Mouse (Mus musculus) embryonic facial prominence, embryonic 12.5 days (tissue): ENCODE data around the gene Palm2. TPM values are rescaled to one million over a fixed set of nuclear protein-coding genes. Genes with fewer than 3 reads are reported as not detected.

Experiments used
- ATAC-seq: fragments of 200-750 bp; cut with Nextera tagmentation; 2 replicates; pipeline ENCODE4 v1.8.0; 2017; ENCODE audit not compliant: insufficient number of reproducible peaks, insufficient read depth, low FRiP score, low TSS enrichment
- H3K27ac ChIP-seq: fragments of 300-500 bp; sonication (generic); 2 replicates; pipeline ENCODE4 v1.5.1; 2016; ENCODE audit warnings: mild to moderate bottlenecking
- H3K27me3 ChIP-seq: fragments of 300-500 bp; sonication (generic); 2 replicates; pipeline ENCODE4 v1.6.1; 2016; ENCODE audit warnings: mild to moderate bottlenecking, moderate library complexity
- H3K36me3 ChIP-seq: fragments of 300-500 bp; sonication (generic); 2 replicates; pipeline ENCODE4 v1.6.1; 2016; ENCODE audit warnings: mild to moderate bottlenecking
- H3K4me1 ChIP-seq: fragments of 300-500 bp; sonication (generic); 2 replicates; pipeline ENCODE4 v1.6.1; 2016
- H3K4me2 ChIP-seq: fragments of 300-500 bp; sonication (generic); replicated peaks from 2 replicates; pipeline ENCODE4 v1.6.1; 2016; ENCODE audit warnings: mild to moderate bottlenecking, moderate library complexity
- H3K4me3 ChIP-seq: fragments of 300-500 bp; sonication (generic); 2 replicates; pipeline ENCODE4 v1.5.1; 2016; ENCODE audit warnings: mild to moderate bottlenecking
- H3K9ac ChIP-seq: fragments of 300-500 bp; sonication (generic); 2 replicates; pipeline ENCODE4 v1.6.1; 2016; ENCODE audit warnings: mild to moderate bottlenecking, moderate library complexity
- H3K9me3 ChIP-seq: fragments of 300-500 bp; sonication (generic); 2 replicates; pipeline ENCODE4 v1.6.1; 2016; ENCODE audit warnings: mild to moderate bottlenecking, moderate library complexity
- WGBS: fragments of 180-500 bp; shearing (Covaris S2); methylation state at CpG from one replicate; pipeline ENCODE4 v1.1.7; 2016; 5-methylcytosine and 5-hydroxymethylcytosine counted together
- polyA plus RNA-seq: library from polyadenylated mRNA; unstranded; fragments of >200 nt; fragmentation: Nextera tagmentation; extraction: Ambion mirVana; gene quantifications from 2 replicates; pipeline ENCODE4 v1.2.1, GENCODE M21; 2016

Palm2 gene
- polyA plus RNA-seq, 1 experiment from 2014 or later = 11.5 TPM

GRCm38 (mm10) chr4:57722296-57722695, 288.2 kb downstream of the Palm2 start:
- no peak overlapping the region for H3K27ac ChIP-seq
- 78% methylated on average over 4 of the region's 4 CpGs for WGBS
- H3K9ac ChIP-seq = no peak overlapping the region
- peaks cover 3% of the 10 kb centered on the region; the same call in 1 of the 2 replicates for H3K4me1 ChIP-seq
- H3K27me3 ChIP-seq = no peaks in the 10 kb centered on the region
- H3K4me2 ChIP-seq = no peak overlapping the region
- ATAC-seq = no peak
- no peak overlapping the region for H3K4me3 ChIP-seq
- H3K36me3 ChIP-seq = no peaks in the 10 kb centered on the region
- H3K9me3 ChIP-seq = no peaks in the 10 kb centered on the region

DNA sequence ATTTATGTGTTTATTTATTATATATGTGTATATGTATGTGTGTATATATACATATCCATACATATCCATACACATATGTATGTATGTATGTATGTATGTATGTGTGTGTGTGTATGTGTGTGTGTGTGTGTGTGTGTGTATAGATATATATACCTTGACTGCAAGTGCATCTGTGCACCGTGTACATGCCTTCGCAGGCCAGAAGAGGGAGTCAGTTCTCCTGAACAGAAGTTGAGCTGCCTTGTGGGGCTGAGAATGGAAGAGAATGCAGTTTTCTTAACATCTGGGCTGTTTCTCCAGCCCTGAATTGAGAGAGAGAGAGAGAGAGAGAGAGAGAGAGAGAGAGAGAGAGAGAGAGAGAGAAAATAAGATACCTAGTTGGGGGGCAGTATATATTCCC, 289.6 kb downstream of the Palm2 start:
- H3K27ac ChIP-seq = no peak overlapping the region
- H3K27me3 ChIP-seq = no peaks in the 10 kb centered on the region
- H3K9me3 ChIP-seq = no peaks in the 10 kb centered on the region
- H3K9ac ChIP-seq = no peak overlapping the region
- ATAC-seq = no peak
- peaks cover 3% of the 10 kb centered on the region; the same call in 1 of the 2 replicates for H3K4me1 ChIP-seq
- 50% methylated on average over 2 of the region's 2 CpGs for WGBS
- H3K36me3 ChIP-seq = no peaks in the 10 kb centered on the region
- no peak overlapping the region for H3K4me2 ChIP-seq
- H3K4me3 ChIP-seq = no peak overlapping the region

DNA sequence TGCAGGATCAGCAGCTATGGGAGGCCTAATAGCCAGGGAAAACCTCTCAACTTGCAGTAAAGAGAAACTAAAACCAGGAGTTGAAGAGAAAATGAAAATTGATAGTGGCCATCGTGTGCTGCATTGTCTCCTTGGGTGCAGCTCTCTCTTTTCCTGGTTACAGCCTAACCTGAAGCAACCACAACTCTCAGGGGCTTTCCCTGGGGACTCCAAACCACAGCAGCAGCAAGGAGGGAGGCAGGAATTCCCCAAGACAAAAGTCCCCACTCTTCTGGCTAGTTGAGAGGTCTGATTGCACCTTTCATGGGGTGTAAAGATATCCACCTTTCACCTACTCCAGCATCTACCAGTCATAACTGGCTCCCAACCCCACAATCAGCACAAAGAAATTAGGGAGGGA, 291.5 kb downstream of the Palm2 start:
- Histone ChIP-seq H3K4me1 (peaks cover 3% of the 10 kb centered on the region; the same call in 1 of the 2 replicates), H3K27me3 (no peaks in the 10 kb centered on the region), H3K36me3 (no peaks in the 10 kb centered on the region), H3K9ac (no peak overlapping the region), H3K4me2 (no peak overlapping the region), H3K9me3 (no peaks in the 10 kb centered on the region), H3K27ac (no peak overlapping the region), H3K4me3 (no peak overlapping the region)
- ATAC-seq = no peak
- WGBS = 69% methylated on average over 1 of the region's 1 CpGs

DNA sequence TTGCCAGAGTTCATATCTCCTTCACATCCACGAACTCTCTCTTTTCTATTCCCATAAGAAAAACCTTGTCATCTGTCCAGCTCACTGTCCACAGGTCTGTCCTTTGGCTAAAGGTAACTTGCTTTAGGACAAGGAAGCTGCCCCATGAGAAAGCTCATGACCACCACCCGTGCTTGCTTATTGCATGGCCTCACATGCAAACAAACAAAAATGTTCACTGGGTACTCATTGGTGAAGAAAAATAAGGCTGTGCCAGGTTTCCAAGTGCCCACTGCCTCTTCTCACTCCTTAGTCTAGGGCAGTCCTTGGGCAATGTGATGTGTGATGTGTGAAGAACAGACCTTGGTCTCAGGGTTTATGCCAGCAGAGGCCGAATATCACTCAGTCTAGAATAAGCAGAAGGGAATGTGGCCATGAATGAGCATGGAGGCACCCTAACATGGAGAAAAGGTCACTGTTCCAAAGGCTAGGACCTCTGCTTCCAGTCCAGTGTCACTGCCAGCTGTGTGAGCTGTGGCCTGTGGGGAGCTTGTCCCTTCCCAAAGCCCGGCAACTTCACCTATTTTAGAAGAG, 294.6 kb downstream of the Palm2 start:
- no peak overlapping the region for H3K27ac ChIP-seq
- 93% methylated on average over 4 of the region's 4 CpGs for WGBS
- no peaks in the 10 kb centered on the region for H3K9me3 ChIP-seq
- no peak overlapping the region for H3K4me3 ChIP-seq
- H3K36me3 ChIP-seq = no peaks in the 10 kb centered on the region
- no peak overlapping the region for H3K9ac ChIP-seq
- H3K27me3 ChIP-seq = no peaks in the 10 kb centered on the region
- ATAC-seq = no peak
- H3K4me2 ChIP-seq = no peak overlapping the region
- no peaks in the 10 kb centered on the region for H3K4me1 ChIP-seq

- no peaks in the 10 kb centered on the region for H3K36me3 ChIP-seq
- H3K9me3 ChIP-seq = no peaks in the 10 kb centered on the region
- no peak overlapping the region for H3K9ac ChIP-seq
- H3K4me2 ChIP-seq = no peak overlapping the region
- no peak for ATAC-seq
- no peaks in the 10 kb centered on the region for H3K27me3 ChIP-seq
- WGBS = 92% methylated on average over 6 of the region's 6 CpGs
- no peaks in the 10 kb centered on the region for H3K4me1 ChIP-seq
- no peak overlapping the region for H3K27ac ChIP-seq
- H3K4me3 ChIP-seq = no peak overlapping the region
These were observed 296.0 kb downstream of the Palm2 start for GRCm38 (mm10) chr4:57730047-57730446.

- ATAC-seq = no peak
- Histone ChIP-seq H3K4me3 (no peak overlapping the region), H3K9me3 (no peaks in the 10 kb centered on the region), H3K27me3 (no peaks in the 10 kb centered on the region), H3K27ac (no peak overlapping the region), H3K36me3 (no peaks in the 10 kb centered on the region), H3K9ac (no peak overlapping the region), H3K4me2 (no peak overlapping the region), H3K4me1 (no peaks in the 10 kb centered on the region)
- WGBS = 86% methylated on average over 11 of the region's 11 CpGs
These were observed 297.0 kb downstream of the Palm2 start for GRCm38 (mm10) chr4:57730801-57731598.

DNA sequence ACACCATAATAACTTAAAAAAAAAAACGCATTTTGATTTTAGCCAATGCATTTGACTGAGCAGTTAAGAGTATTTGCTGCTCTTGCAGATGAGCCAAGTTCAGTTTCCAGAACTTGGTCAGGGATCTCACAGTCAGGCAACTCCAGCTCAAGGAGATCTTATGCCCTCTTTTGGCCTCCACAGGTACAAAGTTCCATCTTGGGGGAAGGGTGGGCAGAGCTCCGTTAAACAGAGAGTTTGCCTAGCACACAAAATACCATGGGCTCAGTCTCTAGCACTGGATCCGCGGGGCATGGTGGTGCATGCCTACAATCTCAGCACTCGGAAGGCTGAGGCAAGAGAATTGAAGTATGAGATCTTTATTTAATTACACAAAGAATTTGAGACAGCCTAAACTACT, 298.3 kb downstream of the Palm2 start:
- no peaks in the 10 kb centered on the region for H3K36me3 ChIP-seq
- 81% methylated on average over 5 of the region's 5 CpGs for WGBS
- no peak overlapping the region for H3K4me2 ChIP-seq

DNA sequence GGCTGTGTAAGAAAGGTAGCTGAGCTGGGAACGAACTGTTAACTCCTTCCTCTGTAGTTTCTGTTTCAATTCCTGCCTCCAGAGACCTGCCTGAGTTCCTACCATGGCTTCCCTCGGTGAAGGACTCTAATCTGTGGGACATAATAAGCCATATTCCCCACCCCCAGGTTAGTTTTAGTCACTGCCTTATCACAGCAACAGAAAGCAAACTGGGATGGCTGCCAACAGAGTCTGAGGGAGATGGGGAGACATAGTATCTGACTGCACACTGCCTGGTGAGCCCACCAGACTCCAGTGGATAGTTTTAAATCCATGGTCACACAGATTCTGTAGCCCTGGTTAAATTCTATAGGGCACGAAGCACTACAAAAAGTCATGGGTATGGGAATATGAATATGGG, 299.4 kb downstream of the Palm2 start:
- H3K4me2 ChIP-seq = no peak overlapping the region
- H3K27me3 ChIP-seq = no peaks in the 10 kb centered on the region
- no peaks in the 10 kb centered on the region for H3K36me3 ChIP-seq
- WGBS = 66% methylated on average over 3 of the region's 3 CpGs
- no peak overlapping the region for H3K27ac ChIP-seq
- ATAC-seq = no peak
- no peaks in the 10 kb centered on the region for H3K9me3 ChIP-seq
- H3K4me3 ChIP-seq = no peak overlapping the region
- no peak overlapping the region for H3K9ac ChIP-seq
- H3K4me1 ChIP-seq = no peaks in the 10 kb centered on the region

More for the DNA sequence above, 298.3 kb downstream of the Palm2 start:
- H3K9me3 ChIP-seq = no peaks in the 10 kb centered on the region
- no peak overlapping the region for H3K4me3 ChIP-seq
- no peak overlapping the region for H3K9ac ChIP-seq
- no peaks in the 10 kb centered on the region for H3K27me3 ChIP-seq
- no peak overlapping the region for H3K27ac ChIP-seq
- H3K4me1 ChIP-seq = no peaks in the 10 kb centered on the region
- no peak for ATAC-seq

DNA sequence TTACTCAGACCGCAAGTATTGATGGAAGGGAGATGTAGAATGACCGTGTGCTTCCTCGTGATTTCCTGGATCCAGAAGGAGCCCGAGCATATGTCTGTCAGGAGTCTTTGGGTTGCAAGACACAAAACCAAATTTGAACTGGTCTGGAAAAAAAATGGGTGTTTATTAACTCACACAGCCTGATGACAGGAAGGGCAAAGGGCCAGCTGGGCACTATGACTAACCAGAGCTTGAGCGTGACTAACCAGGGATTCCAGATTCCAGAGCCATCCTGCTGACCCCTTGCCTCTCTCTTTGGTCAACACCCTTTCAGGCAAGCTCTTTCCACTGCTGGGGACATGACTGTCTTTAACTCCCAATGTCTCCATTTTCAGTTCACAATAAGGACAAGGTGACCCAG, 301.4 kb downstream of the Palm2 start:
- H3K27ac ChIP-seq = no peak overlapping the region
- H3K9ac ChIP-seq = no peak overlapping the region
- H3K27me3 ChIP-seq = no peaks in the 10 kb centered on the region
- no peaks in the 10 kb centered on the region for H3K9me3 ChIP-seq
- H3K4me2 ChIP-seq = no peak overlapping the region
- ATAC-seq = no peak
- 0 out of 2 replicates have a peak, but pooled peaks cover 5% of the 10 kb centered on the region for H3K4me1 ChIP-seq
- WGBS = 81% methylated on average over 5 of the region's 5 CpGs
- no peak overlapping the region for H3K4me3 ChIP-seq
- no peaks in the 10 kb centered on the region for H3K36me3 ChIP-seq

GRCm38 (mm10) chr4:57738856-57739552, 305.0 kb downstream of the Palm2 start:
- Histone ChIP-seq H3K9ac (no peak overlapping the region), H3K36me3 (no peaks in the 10 kb centered on the region), H3K27me3 (no peaks in the 10 kb centered on the region), H3K4me3 (no peak overlapping the region), H3K9me3 (no peaks in the 10 kb centered on the region), H3K4me1 (0 out of 2 replicates have a peak, but pooled peaks cover 10% of the 10 kb centered on the region), H3K4me2 (no peak overlapping the region), H3K27ac (peak overlapping the region; percentile 9)
- 17% methylated on average over 8 of the region's 8 CpGs for WGBS
- 0 out of 2 replicates have a peak, but pooled peaks have one; percentile 10 for ATAC-seq

DNA sequence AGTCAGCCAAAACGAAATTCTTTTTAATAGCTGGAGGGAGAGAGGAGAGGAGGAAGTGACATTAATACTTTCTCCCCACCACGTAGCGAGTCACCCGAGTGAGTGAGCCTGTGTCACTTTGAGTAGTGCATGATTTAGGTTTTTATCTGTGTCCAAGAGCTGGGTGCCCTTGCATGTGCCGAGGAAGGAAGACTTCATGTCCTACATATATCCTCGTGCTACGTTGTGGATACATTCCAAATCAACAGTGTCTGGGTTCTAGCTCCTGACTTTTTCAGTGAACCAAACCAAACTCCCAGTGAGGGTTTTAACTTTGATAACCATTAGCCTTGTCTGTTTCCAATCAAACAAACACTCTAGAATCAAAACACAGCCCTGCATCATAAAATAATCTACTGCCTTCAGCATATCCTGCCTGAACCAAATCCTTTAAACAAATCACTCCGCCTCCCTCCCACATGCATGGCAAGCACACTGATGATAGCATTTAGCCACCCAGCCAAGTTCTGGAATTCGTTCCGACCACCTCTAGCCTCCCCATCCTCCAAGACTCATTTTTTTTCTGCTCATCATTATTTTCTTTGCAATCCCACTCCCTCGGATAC, 309.4 kb downstream of the Palm2 start:
- H3K9ac ChIP-seq = no peak overlapping the region
- no peak overlapping the region for H3K27ac ChIP-seq
- H3K36me3 ChIP-seq = peaks cover 4% of the 10 kb centered on the region; the same call in 1 of the 2 replicates
- no peak for ATAC-seq
- WGBS = 64% methylated on average over 11 of the region's 11 CpGs
- no peak overlapping the region for H3K4me2 ChIP-seq
- no peak overlapping the region for H3K4me3 ChIP-seq
- peaks cover 14% of the 10 kb centered on the region; the same call in 1 of the 2 replicates for H3K4me1 ChIP-seq
- no peaks in the 10 kb centered on the region for H3K27me3 ChIP-seq
- H3K9me3 ChIP-seq = no peaks in the 10 kb centered on the region
